Mouse (Mus musculus): ENCODE results near the gene Trem2.
"Not testable (repeated sequence)": the region's sequence is repeated elsewhere in the genome, so short reads cannot be mapped to it uniquely, and the experiment has no call there.

Trem2 gene

DNA sequence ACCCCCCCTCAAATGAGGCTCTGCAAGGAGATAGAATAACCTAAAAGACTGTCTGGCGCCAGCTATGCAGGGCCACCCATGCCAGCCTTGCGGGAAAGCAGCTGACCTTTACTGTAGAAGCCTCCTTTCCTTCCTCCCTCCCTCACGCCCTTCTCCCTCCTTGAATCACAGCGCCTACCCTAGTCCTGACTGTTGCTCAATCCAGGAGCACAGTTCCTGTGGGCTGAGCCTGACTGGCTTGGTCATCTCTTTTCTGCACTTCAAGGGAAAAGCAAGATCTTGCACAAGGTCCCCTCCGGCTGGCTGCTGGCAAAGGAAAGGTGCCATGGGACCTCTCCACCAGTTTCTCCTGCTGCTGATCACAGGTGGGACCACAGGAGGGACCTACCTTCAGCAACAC is at the start of gene Trem2:
Gene Trem2, plus strand, starts transcription at position 171 of the 400 bp plus-strand sequence.
- DNase-seq = no peak

DNA sequence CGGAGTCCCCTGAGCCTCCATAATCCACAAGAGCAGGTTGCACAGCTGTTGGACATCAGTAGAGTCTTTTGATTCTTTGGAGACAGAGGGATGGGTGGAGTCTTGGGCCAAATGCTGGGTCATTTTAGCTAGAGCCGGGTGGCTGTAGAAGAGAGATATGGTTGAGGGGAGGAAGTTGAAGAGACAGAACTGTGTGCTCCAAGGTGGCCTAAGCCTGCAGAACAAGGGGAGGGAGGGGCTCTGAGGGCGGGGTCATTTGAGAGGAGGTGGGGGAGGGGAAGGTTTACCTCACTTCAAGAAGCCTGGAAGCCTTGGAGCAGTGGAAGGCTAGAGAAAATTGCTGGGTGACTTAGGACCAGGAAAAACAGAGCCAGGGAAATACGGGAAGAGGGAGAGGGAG is 47.0 kb upstream of the Trem2 start, which contains the start of gene Treml2:
Gene Treml2, plus strand, starts transcription at position 296 of the 400 bp plus-strand sequence.
- DNase-seq = no peak

DNA sequence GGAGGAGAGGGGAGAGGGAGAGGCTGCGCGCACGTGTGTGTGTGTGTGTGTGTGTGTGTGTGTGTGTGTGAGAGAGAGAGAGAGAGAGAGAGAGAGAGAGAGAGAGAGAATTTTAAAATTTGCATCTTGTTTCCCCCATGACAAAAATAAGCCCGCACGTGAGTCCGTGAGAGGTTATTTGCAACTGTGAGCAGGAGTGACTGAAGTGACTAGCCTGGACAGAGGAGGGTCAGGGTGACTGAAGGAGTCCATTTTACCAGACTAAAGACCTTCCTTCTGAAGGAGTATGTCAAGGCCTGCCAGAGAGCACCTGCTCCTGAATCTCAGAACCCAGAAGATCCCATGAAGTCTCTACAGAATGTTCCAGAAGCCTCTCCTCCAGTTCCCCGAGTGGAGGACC is 46.4 kb upstream of the Trem2 start:
- peak; percentile 25 for DNase-seq

DNA sequence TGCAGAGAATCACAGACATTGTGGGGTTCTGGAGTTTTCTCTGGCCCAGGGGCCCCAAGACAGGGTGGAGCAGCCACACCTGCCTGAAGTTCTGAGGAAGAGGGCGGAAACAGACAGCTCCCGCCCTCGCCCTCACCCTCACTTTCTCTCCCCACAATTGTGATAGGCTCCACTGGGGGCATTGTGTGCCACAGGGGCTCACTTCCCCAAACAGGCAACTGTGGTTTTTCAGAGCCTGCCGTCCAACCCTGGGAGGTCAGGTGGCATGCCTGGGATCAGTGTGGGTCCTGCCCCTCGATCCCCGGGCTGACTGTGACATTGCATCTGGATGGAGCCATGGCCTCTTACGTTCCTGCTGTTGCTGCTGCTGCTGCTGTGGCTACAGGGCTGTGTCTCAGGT is 46.0 kb upstream of the Trem2 start:
- peak; percentile 85 for DNase-seq

DNA sequence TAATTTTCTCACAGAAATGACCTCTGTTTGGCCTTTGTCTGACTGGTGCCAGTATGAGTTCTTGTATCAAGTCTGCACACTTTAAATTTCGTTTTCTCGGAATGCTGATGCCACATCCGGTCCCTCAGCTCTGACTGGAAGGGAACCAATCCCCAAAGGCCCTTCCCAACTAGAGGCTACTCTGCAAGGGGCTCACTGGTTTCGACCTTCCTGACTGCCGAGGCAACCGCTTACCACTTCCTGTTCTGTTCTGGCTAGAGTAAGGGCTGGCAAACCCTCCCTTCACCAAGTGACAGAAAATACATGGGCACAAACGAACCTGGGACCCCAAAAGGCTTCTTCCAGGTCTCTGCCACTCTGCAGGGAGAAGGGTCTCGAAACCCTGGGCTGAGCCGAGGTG is 45.3 kb upstream of the Trem2 start:
- DNase-seq = peak; percentile 76

DNA sequence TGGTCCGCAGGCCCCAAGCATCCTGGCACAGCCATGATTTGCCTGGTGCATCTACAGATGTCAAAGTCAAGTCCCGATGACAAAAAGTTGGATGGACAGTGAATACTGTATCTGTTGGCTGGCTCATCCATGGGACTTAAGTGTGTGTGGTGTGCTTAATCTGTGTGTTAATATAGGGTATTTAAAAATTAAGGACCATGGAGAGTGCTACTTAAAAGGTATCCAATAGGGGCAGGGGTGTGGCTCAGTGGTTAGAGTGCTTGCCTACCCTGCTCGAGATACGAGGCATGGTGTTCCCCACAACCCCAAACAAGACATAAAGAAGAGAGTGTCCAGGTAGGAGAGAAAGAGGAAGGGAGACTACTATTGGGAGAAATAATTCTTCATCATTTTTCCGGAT is 44.4 kb upstream of the Trem2 start:
- DNase-seq = no peak

DNA sequence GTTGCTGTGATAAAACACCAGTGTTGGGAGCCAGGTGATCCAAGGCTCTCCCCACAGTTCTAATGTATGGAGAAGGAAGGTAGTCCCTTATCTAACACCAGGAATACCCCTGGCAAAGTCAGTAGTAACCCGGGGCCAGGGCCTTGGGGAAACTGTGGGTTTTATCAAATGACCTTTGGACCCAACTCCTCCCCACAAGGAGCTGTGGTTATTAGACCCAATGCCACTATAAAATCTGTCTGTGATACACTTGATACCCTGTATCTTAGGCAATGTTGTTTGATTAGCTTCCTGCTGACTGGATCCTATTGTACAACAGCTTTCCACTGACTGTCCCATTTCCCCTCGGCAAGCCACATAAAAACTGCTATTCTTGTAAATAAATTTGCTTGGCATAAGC is 34.1 kb upstream of the Trem2 start:
- DNase-seq = no peak

DNA sequence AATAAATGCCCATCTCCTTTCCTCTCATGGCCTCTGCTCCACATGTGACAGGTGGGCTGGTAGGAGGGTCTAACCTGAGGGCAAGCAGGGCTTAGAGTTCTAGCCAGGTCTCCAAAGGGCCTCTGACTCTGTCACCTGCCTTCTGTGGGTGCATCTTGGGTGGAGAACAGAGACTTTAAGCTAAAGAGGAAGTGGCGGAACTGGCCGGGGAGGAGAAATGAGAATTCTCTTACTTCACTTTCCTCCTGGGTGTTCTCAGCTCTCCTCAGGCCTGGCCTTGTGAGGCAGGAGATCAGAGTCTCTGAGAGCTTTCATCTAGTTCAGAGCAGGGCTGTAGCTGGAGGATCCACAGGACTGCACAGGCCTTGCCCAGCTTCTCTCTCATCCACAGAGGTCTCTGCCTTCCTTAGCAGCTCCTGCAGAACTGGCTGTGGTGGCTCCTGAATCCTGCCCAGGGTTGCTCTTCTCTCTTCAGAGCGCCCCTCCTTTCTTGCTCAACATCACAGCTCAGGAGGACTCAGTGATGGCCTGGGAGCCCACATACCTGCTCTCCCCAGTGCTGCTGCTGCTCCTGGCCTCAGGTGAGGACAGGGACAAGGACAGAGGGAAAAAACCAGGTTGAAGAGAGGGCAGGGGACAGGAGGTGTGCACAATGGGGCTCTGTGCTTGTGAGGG is 30.2 kb upstream of the Trem2 start, which contains the start of gene B430306N03Rik:
Gene B430306N03Rik, plus strand, starts transcription at position 237 of the 675 bp plus-strand sequence.
- DNase-seq = not testable (repeated sequence)

DNA sequence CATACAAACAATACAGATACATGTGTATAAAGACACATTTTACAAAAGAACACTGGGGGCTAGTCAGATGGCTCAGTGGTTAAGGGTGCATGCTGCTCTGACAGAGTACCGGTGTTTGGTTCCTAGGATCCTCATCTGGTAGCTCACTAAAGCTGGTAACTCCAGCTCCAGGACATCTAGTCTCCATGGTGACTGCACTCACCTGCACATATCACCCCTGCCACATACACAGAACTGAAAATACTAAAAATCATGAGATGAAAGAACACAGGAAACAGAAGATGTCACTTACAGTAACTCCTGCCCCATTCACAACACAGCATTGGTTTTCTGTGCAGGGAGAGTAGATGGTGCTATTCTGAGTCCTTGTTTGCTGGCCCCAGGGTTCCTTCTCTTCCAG is 27.5 kb upstream of the Trem2 start:
- DNase-seq = no peak

DNA sequence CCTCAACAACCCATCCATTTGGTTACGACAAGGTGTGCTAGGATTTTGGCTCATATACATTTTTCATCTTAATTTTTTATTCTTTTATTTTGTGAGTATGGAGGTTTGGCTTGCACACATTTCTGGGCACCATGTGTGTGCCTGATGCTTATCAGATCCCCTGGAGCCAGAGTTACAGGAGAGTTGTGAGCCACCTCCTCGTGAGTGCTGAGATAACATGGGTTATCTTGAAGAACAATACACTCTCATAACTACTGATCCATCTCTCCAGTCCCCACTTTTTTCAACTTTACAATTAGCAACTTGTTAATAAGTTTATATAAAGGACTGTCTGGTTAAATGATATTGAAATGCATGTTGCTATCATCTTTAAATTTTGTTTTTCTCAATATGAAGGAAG is 24.9 kb upstream of the Trem2 start:
- DNase-seq = no peak

DNA sequence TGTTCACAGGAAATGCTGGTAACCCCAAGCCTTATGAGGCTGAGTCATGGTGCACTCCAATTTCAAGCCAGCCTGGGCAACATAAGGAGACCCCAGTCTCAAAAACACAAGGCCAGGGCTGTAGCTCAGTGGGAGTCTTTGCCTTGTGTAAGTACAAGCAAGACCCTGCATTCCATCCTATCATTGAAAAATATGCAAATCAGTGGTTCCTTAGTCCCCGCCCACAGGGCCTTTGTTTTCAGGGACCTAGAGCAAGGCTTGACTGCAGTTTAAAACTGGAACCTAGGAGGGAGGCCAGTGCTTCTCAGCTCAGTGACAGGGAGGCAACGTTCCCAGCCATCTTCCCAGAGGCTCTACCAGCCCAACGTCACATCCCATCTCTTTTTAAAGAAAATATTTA is 23.0 kb upstream of the Trem2 start:
- no peak for DNase-seq

DNA sequence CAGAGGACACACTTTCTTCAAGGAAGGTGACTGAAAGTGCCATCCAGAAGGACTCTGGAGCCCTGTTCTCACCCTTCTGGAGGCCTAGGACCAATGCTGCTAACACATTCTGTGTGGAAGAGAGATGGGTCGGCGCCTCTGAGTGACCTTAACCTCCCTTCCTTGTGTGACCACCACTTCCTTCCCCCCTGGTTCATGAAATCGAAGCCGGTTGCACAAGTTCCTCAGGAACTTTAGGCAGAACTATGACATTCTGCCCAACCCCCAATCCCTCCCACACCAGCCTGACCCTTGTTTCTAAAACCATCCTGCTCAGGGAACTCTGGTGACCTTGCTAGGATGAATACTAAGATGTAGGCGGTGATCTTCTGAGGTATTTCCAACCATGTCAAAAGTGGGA is 21.9 kb upstream of the Trem2 start:
- no peak for DNase-seq

DNA sequence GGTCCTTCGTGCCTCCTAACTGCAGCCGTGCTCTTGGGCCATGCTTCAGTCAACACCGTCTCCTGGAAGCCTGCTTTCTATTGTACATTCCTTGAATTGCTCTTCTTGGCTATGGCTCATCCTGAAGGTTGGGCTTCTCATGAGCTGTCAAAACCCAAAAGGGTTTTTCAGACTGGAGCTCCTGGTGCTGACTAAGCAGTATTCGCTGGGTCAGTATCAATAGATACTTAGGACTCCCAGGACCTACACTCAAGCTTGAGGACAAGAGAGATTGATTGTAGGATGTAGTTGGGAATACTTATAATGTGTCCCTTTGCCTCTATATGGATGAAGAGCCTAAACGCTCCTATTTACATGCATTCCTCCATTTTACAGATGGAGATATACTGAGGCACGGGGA is 21.1 kb upstream of the Trem2 start:
- no peak for DNase-seq

DNA sequence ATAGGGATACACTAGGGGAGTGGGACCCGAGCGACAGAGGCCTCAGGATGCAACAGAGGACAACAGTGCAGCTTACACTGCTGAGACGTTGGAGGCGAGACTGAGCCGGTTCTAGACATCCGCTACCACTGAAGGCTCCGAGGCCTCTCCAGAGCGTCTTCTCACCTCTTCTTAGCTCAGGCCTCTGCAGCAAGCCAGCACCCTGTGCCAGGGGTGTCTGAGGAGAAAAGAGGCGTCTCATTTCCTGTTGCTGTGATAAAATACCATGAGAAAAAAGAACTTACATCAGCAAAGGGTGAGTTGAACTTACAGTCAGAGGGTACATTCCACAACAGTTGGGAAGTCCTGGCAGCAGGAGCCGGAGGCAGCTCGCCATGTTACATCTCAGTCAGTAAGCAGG is 20.6 kb upstream of the Trem2 start:
- no peak for DNase-seq

DNA sequence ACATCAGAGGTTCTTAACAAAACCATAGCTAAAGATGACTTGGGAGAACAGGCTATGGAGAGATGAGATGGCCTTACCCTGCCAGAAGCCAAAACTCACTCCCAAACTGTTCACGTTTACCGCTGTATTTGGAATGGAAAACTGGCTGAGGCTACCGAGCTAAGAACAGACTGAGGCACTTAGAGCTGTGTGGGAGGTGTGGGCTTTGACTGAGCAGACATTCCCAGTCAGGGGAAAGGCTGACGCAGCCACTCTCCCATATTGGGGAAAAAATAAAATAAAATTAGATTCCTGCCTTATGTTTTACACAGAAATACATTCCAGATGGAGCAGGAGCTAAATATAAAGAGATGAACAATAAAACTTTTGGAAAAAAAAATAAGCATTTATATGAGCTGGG is 19.5 kb upstream of the Trem2 start:
- DNase-seq = no peak

DNA sequence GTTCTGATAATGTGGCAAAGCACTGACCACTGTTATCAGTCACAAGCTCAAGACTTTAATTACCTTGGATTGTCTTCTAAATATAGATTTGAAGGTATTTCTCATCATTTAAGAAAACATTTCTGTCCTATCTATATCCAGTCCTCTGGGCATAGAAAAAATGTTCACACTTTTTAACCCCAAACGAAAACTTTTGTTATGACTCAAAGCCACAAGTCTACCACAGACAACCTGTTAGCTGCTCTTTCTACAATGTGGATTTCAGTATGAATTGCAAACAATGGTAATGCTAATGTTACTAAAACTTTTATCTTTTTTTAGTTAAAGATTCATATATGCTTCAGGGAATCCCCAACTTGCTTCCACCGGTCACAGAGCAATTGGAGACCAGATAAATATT is 13.7 kb upstream of the Trem2 start:
- DNase-seq = no peak

DNA sequence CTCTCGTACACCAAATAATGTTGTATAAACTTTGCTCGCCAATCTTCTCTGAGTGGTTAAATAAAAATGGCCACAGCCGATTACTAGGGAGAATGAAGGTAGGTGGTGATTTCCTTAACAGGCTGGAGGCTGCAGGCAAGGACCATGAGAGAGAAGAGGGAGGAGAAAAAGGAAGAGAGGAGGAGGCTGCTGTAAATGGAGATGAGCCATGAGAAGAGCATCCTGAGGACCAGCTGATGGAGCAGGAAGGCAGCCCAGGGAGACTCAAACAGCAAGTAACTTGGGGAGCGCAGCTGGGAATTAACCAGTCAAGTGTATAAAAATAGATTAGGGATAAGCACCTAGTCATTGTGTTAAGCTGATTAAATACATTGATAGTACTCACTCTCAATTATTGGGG is 12.0 kb upstream of the Trem2 start:
- DNase-seq = no peak

DNA sequence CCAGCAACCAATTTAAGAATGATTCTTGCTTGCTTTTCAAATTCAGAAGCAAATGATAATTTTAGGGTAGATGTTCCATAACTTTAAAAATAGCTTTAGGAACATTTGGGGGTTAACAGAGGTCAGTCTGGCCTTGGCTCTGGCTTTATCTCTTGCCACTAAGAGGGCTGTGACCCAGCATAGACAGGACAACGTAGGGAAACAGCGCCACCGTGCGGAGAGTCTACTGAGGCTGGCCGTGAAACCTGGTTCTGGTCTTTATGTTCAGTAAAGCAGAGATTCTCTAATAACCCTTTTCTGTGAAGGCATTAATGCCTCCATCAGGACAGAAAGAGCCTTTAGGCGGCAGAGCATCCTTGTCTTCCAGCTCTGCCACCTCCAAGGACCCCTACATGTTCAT is 9.3 kb upstream of the Trem2 start:
- DNase-seq = peak; percentile 83

DNA sequence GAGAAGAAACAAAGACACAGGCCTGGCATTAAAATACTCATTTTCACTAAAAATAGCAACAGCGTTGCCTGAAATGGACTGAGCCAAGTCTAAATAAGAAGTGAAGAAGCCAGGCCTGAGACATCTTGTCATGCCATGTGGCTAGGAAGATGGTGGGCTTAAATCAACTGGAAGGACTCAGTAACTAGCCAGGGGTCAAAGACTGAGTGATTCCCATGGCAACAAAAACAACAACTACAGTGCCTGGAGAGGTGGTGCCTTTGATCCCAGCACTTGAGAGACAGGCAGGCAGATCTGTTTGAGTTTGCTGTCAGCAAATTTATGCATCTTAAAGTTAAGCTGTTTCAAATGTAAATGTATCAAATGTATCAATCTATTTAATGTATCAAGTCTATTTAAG is 5.9 kb upstream of the Trem2 start:
- no peak for DNase-seq

DNA sequence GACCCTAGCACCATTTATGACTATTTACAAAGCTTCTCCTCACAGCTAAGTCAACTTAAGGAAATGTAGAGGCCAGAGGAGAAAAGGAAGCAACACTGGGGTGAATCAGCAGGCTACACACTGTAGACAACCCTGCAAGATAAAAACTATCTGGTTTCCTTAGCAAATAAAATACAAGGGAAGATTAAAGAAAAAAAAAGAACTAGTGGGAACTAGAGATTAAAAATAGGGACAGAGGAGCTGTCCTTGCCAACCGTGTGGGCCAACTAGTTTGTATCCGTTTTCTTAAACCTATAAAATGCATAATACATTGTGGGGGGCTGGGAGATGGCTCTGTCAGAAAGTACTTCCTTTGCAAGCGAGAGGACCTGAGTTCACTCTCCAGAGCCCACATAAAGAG is 4.3 kb upstream of the Trem2 start:
- DNase-seq = no peak

DNA sequence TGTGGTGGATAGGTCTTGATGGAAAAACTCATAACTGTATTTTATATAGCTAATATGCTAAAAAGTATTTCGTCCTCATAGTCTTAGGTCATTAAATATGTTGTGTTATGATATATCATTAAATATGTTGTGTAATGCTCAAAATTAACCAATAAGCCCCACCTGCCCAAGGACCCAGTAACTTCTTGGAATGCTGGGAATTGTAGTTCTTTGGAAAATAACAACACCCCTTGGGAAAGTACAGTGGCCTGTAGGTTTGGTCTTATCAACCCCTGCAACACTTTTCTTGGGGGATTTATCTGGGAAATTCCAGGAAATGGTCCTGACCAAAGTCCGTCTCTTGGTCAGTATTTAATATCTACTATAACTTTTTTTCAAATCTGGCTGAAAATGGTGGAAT is 3.1 kb upstream of the Trem2 start:
- no peak for DNase-seq

DNA sequence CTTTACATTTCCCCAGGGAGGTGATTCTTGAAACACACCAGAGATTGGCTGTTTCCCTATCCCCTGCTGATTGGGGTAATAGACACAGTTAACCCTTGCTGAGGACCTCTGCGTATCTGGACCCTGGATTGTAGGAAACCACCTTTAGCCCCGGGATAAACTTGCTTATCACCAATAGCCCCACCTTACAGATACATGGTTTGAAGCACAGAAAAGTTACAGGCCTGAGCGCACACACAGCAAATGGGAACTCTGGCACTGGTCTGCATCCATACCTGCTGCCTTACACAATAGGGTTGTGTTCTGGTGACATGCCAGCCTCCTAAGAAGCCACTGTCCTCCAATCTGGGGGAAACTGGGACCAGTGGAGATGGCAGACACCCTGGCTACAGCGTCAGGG is 377 bp upstream of the Trem2 start:
- no peak for DNase-seq

DNA sequence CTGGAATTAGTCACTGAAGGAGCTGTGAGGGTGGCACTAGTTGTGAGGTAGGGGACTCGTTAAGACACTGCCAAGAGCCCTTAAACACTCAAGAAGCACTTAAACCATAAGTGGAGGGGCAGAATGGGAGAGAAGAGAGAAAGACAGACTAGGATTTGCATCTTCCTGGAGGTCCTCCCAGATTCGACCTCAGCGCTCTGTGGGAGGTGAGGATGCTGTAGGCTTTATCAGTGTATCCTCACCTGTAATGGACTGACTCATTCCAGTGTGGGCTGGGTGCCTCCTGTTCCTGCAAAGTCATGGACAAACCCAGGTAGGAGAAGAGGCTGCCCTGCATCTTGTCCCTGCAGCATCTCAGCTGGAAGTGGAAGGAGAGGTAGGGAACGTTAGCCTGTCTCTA is 633 bp downstream of the Trem2 start:
- no peak for DNase-seq

DNA sequence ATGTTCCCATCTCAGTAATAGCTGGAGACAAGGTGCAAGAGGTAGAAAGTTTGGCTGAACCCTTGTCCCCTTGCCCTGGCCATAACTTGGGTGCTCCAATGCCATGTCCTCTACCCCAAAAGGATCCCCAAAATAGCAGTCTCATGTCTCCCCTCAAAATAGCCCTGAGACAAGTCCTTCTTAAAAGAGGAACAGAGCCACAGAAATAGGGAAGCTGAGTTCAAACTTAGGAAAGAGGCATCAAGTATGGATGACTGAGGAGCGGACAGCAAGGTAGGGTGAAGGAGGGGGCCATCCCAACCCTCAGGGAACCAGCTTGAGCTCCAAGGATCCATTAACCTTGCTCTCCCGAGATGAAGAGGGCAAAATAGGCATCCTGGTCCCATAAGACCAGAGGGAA is 1.1 kb downstream of the Trem2 start:
- DNase-seq = no peak

DNA sequence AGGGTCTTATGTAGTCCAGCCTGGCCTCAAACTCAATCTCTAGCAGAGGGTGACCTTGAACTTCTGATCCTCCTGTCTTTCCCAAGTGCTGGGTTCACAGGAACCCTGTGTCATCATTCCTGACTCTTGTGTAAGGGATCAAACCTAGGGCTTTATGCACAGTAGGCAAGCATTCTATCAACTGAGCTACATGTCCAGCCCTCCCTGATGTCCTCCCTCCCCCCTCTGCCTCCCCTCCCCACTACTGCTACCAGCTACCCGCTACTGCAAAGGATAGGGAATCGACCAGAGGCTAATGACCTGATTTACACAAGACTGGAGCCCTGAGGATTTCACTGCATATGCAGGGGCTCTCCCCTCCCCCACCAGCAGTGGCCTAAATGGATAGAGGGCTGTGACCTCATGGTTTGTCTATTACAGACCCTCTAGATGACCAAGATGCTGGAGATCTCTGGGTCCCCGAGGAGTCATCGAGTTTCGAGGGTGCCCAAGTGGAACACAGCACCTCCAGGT is 4.5 kb downstream of the Trem2 start:
- no peak for DNase-seq
